Mouse (Mus musculus): ENCODE data around the gene Csmd2.
"Not testable (repeated sequence)": the region's sequence is repeated elsewhere in the genome, so short reads cannot be mapped to it uniquely, and the experiment has no call there.

The Csmd2 gene

DNA sequence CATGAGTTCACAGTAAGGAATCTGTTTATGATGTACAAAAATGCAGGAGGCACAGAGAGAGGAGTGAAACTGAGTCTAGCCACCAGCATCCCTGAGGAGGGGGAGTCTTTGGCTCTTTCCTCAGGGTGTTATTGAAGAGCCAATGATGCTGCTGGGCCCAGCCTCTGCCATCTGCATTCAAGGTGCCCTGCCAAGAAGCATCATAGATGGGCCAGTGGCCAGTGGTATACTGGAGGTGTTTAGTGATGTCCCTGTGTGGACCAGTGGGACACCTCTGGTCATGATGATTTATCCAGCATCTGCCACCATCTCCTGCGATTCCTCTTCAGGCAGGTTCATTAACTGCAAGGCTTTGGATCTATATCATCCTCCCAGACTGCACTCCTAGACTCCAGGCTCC lies 61.1 kb downstream of the Csmd2 start:
- DNase-seq (ENCODE audit: low read depth) = no peak

DNA sequence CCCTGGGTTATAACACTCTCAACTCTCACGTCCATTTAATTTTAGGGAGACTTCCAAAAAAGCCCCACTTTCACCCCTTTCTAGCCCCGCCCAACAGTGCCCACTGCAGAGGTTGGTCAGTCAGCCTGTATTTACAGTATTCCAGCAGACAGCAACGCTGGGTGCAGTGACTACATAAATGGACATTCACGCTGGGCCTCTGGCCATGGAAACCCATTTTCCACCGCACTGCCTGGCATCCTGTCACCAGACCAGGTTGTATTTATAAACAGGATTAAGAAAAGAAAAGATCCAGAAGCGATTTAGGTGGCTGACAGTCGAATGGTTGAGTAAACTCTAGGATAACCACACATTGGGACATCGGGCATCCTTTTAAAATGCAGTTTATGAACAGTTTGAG lies 65.0 kb downstream of the Csmd2 start:
- no peak for DNase-seq (ENCODE audit: low read depth)

DNA sequence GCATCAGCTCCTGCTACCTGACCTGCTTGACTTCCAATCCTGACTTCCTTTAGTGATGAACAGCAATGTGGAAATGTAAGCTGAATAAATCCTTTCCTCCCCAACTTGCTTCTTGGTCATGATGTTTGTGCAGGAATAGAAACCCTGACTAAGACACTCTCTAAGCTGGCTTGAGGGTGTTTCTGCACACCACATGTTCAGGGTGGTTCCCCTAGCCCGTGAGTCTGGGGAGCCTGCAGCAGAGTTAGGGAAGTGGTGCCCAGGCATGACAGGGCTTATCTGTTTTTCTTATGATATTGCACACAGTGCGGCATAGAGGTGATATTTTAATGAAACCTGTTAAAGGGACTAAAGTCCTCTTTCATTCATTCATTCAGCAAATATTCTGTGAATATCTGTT lies 73.6 kb downstream of the Csmd2 start:
- not testable (repeated sequence) for DNase-seq (ENCODE audit: low read depth)

DNA sequence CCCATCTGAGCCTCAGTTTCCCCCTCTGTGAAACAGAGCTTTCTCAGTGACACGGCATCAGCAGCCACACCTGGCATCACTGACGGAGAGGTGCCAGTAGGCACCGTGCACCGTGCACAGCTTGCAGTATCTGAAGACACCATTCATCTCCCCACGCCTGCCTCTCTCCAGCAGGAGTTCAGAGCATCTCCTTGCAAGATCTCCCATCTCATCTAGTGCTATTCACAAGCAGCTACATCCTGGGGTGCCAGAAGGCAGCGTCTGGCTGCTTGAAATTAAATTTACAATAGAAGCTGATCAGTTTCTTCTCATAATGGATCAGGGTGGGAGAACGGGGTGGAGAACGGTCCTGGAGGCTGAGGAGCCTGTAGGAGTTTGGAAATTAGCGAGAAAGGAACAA lies 79.5 kb downstream of the Csmd2 start:
- no peak for DNase-seq (ENCODE audit: low read depth)

DNA sequence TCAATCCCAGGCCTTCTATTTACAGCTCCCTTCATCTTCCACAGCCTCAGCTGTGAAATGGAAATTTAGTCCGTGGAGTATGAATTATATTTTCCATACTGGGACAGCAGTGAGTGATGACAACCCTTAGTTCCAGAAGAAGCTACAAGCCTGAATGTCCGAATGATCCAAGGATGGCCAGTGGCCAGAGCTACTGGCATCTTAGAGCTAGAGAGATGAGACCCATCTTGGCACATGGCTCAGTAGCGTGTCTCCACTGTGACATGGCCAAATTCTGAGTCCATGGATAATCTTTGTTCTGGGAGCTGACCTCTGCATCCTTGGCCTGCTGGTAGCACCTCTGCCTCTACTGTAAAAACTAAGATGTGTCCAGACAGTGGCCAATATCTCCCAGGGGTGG lies 96.8 kb downstream of the Csmd2 start:
- DNase-seq (ENCODE audit: low read depth) = no peak

DNA sequence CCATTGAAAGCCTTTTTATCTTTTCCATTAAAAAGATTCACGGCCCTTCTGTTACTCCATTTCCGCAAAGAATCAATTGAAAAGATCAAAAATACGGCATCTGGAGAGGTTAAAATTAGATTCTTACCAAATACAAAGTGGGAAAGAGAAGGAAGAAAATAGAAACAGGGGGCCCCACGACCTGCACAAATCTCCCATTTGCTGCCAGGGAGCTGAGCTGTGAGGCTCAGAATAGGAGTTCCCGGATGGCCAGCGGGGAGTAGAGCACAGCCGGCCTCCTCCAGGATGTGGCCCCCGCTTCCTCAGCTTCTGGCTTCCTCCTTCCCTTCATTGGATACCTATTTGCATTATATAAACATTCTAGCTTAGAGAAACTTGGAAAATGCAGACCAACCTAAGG lies 97.4 kb downstream of the Csmd2 start:
- no peak for DNase-seq (ENCODE audit: low read depth)

DNA sequence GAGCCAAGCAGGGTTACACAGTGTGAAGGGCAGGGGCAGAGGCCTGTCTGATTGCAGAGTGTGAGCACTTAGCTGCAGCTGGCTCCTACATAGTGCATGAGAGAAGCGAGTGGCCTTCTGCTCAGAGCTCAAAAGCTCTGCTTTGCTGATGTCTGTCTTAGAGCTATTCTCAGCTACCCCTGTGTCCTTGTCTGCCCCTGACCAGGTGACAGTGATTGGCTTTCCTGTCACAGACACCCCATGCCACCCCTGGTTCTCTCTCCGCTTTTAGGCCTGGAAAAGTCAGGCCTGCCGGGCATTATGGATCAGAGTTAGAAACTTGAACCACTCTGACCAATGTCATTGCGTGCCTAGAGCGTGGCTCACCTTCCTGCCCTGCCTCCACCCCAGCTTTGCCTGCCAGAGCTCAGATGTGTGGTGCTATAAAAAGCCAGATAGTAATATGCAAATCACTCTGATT lies 99.5 kb downstream of the Csmd2 start:
- no peak for DNase-seq (ENCODE audit: low read depth)

DNA sequence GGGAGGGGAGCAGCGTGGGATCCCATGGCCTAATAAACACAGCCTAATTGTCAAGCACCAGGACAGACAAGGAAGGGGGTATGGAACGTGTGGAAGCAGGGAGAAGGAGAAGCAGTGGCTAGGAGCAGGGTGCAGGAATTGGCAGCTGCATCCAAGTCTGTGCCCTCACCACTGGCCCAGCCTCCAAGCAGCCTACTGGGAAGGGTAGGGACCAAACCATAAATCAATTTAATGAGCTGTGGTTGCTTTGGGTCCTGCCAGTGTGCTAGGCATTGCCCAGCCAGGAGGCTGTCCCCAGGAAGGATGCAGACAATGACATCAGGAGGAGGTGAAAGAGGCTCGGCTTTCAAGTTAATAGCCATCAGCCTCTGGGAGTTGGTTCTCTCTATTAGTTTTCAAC lies 100.0 kb downstream of the Csmd2 start:
- DNase-seq (ENCODE audit: low read depth) = no peak

DNA sequence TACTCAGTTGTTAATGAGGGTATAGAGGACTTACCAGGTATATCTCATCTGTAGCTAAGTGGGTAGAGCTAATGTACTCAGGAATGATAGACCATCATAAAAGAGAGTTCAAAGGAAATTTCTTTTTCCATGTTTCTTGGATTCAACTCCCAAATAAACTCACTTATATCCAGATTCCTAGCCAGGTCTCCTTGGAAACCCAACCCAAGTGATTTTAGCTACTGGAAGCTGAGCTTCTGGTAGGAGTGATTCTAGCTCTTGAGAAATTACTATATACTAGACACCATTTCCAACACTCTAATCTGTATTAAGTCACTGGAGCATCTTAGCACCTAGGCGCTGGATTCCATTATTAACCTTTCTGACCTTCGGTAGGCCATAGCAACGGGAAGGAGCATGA lies 100.6 kb downstream of the Csmd2 start:
- DNase-seq (ENCODE audit: low read depth) = no peak

DNA sequence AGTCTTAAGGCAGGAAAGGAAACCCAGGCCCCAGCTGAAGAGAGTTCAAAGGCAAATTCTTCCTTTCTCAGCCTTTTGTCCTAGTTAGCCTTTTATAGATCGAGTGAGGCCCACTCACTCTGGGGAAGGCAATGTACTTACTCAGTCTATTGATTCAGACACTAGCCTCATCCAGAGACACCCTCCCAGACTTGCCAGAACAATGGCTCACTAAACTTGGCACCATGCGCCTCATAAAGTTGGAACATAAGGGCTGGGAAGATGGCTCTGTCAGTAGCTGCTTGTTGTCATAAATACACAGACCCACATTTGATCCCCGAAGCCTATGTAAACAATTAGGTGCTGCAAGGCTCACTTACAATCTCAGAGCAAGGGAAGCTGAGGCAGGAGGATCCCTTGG lies 104.3 kb downstream of the Csmd2 start:
- no peak for DNase-seq (ENCODE audit: low read depth)

DNA sequence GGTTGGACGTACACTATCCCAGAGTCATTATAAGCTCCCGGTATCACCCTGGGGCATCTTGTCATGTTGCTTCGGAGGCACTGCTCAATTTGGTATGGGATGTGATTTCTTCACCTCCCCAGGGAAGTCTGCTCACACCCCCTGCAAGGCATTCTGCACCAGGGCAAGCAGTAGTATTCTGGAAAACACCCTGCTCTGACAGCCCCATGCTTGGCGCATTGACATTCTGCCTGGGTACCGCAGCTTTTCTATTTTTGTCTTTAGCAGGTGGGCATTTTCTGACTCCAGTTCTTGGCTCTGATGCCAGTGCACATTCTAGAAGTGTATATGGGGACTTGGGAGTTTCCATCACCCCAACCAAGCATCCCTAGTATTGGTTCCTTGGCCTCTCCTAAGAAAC lies 111.9 kb downstream of the Csmd2 start:
- no peak for DNase-seq (ENCODE audit: low read depth)

DNA sequence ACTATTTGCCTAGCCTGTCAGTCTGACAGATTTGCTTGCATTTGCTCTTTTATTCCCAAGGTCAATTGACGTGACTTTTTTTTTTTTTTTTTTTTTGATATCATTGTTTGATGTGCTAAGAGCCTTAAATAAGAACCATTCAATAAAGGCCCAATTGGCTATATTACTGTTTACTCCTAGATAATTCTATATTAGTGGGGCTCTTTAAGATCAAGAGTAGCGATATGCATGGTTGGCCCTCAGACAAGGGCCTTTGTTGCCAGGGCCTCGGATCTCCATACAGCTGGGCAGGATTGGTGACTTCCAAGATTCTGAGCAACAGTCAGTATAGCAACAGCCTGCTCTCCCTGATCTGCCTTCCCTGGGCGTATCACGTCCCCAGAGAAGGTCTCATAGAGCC lies 112.9 kb downstream of the Csmd2 start:
- DNase-seq (ENCODE audit: low read depth) = no peak

DNA sequence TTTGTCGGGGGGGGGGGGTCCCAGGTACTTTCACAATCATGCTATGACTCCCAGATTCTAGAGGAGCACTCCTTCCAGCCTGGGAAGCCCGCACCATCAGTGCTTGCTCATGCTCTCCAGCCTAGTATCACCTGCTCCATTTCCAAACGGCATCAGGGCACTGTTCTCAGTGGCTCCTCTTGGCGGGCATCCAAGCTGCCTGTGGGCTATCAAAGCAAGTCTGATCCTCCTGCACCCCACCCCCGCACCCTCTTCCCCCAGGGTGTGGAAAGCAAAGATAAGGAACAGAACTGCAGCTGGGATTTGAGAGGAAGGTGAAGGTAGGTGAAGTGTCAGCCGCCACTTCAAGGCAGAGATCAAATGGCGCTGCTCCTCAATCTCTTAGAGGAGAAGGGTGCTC lies 128.7 kb downstream of the Csmd2 start:
- no peak for DNase-seq (ENCODE audit: low read depth)

DNA sequence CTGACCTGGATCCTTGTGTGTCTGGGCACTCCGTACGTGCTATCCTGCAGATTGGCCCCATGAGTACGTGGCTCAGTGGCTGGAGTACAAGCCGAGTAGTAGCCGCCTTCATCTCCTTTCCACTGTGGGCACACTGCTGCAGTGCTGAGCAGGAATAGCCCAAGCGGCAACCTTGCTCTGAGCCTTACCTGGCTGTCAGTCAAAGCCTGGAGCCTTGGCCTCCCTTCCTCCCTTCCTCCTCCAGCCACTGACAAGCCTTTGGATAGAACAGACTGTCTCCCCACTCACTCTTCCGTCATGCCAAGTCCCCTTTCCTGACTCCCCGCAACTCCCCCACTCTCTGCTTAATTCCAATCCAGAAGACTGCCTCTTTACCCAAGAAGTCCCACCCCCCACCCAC lies 135.6 kb downstream of the Csmd2 start:
- DNase-seq (ENCODE audit: low read depth) = no peak

DNA sequence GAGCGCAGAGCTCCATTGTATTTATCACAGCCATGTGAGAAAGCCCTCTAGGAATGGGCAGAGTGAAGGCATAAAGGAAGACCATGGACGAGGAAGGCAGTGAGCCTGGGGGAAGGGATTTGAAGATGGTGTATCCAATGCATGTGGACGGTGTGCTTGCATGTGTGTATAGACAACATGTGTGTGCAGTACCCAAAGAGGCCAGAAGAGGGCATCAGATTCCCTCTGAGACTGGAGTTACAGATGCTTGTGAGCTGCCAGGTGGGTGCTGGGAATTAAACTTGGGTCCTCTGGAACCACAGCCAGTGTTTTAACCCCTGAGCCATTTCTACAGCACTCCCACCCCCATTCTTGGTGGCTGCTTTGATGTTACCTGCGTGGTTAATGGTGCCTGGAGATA lies 137.1 kb downstream of the Csmd2 start:
- DNase-seq (ENCODE audit: low read depth) = no peak

DNA sequence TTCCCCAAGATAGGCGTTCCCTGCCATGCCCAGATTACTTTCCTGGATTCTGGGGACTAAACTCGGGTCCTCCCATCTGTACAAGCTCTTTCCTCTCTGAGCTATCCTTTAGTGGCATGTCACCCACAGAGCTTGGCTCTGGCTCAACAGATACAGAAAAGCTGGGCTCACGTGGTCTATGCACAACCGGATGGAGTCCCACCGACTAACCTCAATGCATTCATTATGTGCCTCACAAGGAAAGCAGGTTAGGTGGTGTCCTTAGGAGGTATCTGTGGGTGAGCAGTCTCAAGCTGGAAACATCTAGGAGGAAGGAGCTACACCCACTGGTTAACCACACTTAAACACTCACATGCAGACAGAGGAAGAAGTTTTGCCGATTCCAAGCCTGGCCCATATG lies 140.9 kb downstream of the Csmd2 start:
- no peak for DNase-seq (ENCODE audit: low read depth)

DNA sequence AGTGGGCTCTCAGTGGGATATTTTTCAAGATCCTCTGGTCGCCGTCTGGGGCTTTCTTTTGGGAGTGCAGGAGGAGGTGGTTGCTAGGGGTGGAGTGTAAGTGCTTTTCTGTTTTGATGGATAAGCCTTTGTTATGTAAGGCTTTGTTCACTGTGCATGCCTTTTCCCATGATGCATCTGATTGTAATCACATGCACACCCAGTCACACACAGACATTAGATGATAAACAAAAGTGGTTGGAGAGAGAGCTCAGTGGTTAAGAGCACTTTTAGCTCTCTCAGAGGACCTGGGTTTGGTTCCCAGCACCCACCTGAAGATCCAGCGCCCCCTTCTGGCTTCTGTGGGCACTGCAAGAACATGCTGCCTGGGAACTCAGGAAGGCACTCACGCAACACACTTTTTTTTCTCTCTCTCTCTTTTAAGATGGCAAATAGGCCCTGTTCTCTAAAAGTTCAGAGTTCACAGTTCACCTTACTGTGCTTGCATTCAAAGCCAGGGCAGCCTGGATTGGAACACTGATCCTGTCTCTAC lies 143.0 kb downstream of the Csmd2 start:
- DNase-seq (ENCODE audit: low read depth) = no peak

DNA sequence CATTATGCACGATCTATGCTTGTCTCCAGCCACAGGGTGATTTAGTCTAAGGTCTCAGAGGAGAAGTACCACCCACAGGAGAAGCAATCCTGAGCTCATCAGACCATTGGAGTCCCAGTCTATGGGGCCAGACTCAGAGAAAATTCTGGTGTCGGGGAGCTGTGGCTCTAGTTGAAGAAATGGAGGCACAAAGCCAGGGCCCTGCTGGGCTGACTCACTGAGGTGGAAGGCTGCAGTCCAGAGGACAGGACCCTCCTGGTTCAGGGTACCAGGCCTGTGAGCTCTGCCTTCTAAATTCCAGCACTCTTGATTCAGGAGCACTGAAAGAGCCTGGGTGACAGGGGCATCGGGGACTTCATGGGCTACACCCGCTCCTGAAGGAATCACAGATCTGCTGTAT lies 144.0 kb downstream of the Csmd2 start:
- DNase-seq (ENCODE audit: low read depth) = no peak

DNA sequence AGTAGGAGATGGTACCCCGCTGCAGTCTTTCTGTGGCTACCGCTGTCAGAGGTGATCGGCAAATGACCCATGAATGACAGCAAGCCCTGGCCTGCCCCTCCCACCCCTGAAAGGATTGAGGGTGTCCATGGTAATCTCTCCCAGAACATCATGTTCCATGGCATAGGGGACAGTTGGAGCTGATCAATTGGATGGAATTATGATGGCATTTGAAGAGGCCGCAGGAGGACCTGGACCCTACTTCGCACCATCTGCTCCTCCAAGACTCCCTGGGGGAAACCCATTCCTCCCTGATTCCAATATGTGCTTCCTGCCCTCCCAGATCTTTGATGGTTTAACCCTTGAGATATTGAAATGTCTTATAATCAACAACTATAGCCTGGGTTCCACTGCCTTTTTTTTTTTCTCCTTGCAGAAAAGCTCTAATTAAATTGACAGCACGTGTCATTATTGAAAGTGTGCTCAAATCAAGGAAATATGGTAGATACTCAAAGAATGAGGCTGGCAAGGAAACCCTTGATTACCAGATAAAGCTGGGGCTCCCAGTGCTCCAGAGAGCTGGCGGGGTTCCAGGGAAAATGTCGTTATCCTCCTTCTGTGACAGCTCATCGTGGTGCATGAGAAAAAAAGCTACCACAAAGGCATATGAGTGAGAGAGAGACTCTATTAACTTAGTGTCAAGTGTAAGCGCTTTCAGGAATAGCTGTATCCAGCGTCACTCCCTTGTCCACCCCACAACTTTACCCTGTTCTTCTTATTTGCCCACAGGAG lies 145.4 kb downstream of the Csmd2 start:
- no peak for DNase-seq (ENCODE audit: low read depth)

DNA sequence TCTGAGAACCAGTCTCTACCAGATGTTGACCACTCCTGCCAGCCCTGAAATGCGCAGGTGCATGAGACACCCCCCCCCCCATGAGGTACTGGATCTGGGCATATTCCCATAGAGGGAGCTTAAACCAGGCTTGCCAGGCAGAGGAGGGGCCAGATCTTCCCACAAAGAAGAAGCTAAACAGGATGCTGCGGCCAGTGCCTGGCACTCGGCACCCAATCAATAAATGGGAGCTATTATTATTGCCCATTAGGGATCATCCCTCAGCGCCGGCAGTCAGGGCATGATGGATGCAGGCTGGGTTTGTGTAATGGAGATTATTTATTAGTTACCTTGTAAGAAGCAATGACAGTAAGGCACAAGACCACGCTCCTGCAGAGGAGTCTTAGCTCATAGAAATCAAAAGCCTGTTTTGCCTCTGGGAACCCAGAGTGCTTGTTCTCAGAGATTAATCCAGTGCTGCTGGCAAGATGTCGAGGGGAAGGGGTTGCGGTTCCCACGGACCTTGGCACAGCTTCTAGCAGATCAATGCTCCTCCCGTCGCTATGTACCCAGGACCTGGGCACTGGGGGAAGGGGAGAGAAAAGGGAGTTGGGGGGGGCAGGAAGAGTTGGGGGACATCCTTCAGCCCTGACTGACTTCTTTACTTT lies 146.8 kb downstream of the Csmd2 start:
- DNase-seq (ENCODE audit: low read depth) = no peak

DNA sequence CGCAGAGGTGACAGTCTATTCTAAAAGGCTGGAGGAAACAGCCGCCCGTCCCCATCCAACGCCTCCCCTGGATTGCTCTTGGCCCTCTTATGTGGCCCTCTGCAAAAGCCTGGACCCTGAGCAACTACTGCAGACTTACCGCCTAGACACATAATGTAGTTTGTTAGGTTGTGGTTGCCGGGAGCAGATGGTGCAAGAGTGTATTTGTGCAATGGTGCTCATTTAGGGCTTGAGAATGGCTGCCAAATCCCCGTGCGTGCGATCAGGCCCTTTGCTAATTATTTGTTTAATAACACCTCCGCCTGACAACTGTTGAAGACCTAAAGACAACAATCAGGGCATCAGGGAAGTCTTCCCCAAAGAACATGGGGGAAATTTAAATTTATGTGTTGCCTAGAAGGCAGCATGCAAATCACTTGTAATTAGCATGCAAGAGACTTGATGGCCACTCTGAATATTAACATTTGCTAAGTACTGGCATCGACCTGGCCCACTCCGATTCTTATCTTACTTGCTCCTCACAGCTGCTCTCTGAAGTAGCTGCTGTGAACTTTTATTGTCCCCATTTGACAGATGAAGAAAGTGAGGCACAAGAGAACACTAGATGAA lies 147.5 kb downstream of the Csmd2 start:
- DNase-seq (ENCODE audit: low read depth) = no peak

DNA sequence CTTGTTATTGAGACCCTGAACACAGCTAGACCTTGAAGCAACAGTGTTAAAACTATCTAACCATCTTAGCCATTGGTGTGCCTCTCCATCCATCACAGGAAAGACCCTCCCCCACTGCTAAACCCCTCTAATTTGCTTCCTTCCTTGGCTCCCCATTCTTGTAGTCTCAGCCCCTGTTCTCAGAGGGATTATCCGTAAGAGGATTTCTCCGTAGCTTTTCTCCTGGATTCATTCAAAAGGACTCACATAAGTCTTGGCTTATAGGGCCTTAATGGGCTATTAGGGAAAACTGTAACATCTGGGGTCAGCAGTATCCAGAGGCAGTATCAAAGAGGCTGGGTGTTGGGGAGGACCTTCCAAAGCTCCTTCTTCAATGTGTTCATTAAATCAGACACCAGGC lies 152.3 kb downstream of the Csmd2 start:
- DNase-seq (ENCODE audit: low read depth) = no peak
